Mouse (Mus musculus): ENCODE measurements around the gene Nosip. TPM values are rescaled to one million over a fixed set of nuclear protein-coding genes. Genes with fewer than 3 reads are reported as not detected.

Gene Nosip
- 75.0 and 79.0 TPM in 2 replicates for polyA plus RNA-seq (2012; rRNA removed)

DNA sequence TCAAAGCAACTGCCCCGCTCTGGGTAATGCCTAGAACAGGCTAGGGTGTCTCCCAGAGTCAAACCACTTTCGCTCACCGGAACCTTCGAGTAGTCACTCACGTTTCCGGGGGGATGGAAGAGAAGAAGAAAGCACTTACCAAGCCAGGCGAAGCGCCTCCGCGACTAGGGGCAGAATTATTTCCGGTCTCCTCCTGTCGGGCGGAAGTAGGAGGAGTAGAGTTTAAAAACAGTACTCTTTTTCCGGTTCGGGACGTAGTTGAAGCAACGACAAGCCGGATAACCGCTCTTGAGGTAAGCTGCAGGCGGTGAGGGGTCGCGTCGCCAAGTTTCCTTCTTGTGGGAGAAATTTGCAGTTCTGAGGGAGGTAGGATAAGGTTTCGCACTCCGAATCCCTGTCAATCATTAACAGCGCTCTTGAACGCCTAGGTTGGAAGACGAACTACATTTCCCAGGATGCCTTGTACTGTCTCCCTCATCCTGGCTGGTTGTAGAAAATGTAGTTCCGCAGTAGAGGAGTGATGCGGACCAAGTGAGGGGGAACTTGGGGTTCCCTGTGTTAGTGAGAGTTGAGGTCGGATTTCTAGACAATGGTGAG, at the start of gene Nosip, which contains the start of gene Prrg2:
Gene Nosip (plus strand): TSS at position 191 of the 597 bp plus-strand sequence.
Gene Prrg2 (minus strand): TSS at position 439 of the 597 bp plus-strand sequence.

DNA sequence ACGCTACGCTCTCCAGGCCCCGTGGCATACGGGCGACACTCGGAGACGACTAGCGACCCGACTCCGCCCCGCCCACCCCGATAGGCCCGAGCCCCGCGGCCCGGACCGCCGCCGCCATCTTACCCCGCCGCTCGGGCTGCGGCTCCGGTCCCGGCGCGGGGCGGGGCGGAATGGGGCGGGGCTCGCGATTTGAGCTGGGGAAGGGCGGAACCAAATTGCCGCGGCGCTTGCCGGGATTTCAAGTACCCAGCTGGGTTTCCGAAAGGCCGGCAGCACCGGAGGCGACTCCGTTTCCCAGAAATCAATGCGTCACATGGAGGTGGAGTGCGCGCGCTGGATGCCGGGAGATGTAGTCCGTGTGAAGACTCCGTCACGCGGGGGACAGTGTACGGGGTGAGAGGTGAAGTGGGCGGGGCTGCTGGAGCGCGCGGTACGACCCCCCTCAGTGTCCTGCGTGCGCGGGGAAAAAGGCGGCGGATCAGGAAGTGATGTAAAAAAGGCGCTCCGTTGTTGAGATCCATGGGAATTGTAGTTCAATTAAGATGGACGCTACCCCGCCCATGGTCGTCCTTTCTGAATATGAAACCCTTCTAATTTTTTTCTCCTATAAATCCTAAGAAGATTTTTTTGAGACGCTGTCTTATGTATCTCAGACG, 46.1 kb upstream of the Nosip start, which contains the start of gene Scaf1:
Gene Scaf1 (minus strand): TSS at position 407 of the 656 bp plus-strand sequence.

DNA sequence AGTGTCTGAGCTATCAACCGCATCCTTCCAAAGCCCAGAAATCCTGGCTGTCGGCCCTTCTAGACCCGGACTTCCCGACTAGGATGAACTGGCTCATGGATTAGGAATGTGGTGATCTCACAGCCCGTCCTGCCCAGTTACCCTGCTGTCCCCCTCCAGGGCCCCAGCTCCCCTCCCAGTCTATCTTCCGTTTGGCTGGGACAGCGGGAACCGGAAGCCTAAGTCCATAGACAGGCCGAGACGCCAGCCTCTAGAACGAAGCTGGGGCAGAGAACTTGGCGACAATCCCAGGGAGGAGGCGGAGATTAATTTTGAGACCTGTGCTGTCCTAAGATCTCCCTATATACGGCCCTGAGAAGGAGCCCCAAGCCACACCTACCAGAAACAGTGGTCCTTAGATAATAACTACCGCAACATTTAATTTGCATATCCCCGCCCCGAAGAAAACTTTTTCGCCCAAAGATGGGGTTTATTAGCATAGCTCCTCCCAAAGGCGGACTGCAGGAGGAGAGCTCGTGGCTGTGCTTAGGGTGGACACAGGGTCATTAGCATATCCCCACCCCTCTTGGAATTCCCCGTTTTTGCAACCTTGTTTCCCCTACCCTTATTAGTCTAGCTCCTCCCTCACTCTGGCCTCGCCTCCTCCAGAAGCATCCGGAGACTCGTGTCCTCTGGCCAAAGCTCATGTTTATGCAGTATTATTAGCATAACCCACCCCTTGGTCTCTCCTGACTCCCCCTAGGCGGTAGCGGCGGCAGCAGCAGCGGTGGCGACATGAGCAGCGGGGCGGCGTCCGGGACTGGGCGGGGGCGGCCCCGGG, 44.8 kb upstream of the Nosip start, which contains the start of gene Rras:
Gene Rras (plus strand): TSS at position 720 of the 820 bp plus-strand sequence.

DNA sequence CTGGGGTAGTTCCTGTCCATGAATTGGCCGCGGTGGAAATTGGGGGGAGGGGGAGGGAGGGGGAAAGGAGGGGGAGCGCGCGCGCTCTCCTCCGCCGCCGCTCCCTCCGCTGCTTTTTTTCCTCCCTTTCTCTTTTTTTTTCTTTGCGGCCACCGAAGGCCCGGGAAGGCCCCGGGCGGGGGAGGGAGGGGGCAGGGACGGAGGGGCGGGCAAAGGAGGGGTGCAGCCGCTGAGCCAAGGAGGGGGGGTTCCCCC, 9.4 kb upstream of the Nosip start, which contains the start of gene Prr12:
Gene Prr12 (minus strand): TSS at position 20 of the 255 bp plus-strand sequence.

DNA sequence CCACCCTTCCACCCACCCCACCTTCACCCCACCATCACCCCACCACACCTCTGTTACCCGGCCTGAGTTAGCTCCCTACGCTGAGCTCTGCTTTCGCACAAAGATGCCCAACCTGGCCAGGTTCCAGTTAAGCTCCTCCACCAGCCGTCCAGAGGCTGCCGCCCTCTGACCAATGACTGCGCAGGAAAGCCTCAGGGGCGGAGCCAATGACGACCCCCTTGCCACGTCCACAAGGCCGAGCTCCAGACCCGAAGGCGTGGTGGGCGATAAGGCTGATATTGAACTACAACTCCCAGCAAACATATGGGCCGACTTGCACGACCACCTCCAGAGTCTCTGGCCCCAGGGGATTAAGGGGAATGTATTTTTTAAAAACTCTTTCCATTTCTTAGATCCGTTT, 29.8 kb downstream of the Nosip start, which contains the start of gene Rcn3:
Gene Rcn3 (minus strand): TSS at position 174 of the 400 bp plus-strand sequence.

DNA sequence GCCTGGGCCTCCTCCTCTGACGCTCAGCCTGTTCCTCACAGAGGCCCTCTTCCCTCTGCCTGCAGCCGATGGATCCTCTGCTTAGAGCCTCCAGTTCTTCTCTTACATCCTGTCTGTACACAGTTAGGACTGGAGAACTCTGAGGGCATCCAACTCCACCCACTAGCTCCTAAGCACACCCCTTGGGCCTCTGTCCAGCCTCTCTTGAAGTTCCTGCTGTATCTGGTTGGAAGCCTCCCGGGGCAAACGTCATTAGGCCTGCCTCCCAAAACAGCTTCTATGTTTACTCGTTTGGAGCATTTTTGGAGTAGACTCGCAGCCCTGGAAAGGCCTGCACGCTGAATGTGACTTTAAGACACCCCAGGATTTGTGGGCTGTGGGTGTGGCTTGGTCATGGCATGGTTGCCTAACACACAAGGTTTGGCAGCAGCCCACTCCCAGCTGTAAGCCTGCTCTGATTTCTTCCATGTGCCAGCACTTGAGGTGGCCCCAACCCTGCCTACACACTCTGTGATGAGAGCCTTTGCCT, 41.5 kb downstream of the Nosip start, which contains the start of gene Fcgrt:
Gene Fcgrt (minus strand): TSS at position 200 of the 529 bp plus-strand sequence.

DNA sequence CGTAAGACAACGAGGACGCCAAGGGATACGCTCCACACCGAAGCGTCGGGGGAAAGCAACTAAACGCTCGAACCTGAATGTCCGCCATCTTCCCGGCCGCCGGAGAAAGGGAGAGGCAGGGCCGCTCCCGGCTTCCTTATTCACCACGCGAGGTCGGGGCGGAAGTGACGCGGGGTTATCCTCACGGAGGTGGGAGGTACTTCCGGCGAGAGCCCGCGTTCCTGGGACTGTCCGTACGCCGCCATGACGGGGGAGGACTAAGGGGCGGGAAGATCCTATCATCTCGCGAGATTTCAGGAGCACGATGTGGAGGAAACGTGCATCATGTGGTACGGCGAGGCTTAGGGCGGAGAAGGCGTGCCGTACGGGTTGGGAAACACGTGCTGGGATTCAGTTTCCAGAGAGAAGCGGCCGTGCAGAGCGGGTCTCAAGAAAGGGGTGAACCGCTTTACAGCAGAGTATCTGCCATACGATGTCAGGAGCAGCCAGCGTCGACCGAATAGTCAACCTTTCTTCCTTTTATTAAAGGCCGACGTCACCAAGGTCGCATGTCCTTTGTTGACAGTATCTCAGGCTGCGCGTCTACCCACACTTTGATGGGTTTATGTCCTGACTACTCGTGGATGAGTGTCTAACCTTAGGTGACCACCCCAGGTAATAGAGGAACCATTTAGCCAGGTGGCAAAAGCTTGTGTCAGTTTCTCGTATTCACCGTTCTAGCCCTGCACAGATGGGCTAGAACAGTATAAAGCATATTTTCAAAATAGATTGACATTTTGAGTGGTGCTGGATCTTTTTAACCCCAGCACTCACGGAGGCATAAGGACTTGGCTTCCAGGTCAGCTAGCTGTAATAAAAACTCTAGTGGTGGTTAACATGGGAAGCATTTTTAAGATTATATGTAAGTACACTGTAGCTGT, 62.3 kb downstream of the Nosip start, which contains the start of gene Rps11:
Gene Rps11 (minus strand): TSS at position 216 of the 920 bp plus-strand sequence.

Other genes with a start within 250 kb of the Nosip start
- gene Nup62, start 246.3 kb upstream of the Nosip start, polyA plus RNA-seq (2012; rRNA removed), result 72.9 and 96.2 TPM in 2 replicates
- 0.37 and 0.54 TPM in 2 replicates for gene Il4i1, start 246.0 kb upstream of the Nosip start, polyA plus RNA-seq (2012; rRNA removed)
- 26.1 and 29.3 TPM in 2 replicates for gene Atf5, start 245.8 kb upstream of the Nosip start, polyA plus RNA-seq (2012; rRNA removed)
- 101 and 104 TPM in 2 replicates for gene Akt1s1, start 213.4 kb upstream of the Nosip start, polyA plus RNA-seq (2012; rRNA removed)
- 57.2 and 66.8 TPM in 2 replicates for gene Tbc1d17, start 213.3 kb upstream of the Nosip start, polyA plus RNA-seq (2012; rRNA removed)
- 29.5 and 32.5 TPM in 2 replicates for gene Pnkp, start 205.3 kb upstream of the Nosip start, polyA plus RNA-seq (2012; rRNA removed)
- 453 and 647 TPM in 2 replicates for gene Ptov1, start 192.6 kb upstream of the Nosip start, polyA plus RNA-seq (2012; rRNA removed)
- gene Med25, start 169.7 kb upstream of the Nosip start, polyA plus RNA-seq (2012; rRNA removed), result 151 and 183 TPM in 2 replicates
- 23.0 and 29.3 TPM in 2 replicates for gene Fuz, start 166.3 kb upstream of the Nosip start, polyA plus RNA-seq (2012; rRNA removed)
- 70.2 and 102 TPM in 2 replicates for gene Ap2a1, start 132.9 kb upstream of the Nosip start, polyA plus RNA-seq (2012; rRNA removed)
- gene Tsks, start 119.2 kb upstream of the Nosip start, polyA plus RNA-seq (2012; rRNA removed), result 0.07 and 0.08 TPM in 2 replicates
- gene Cpt1c, start 87.6 kb upstream of the Nosip start, polyA plus RNA-seq (2012; rRNA removed), result 36.4 and 49.2 TPM in 2 replicates
- gene Prmt1, start 75.9 kb upstream of the Nosip start, polyA plus RNA-seq (2012; rRNA removed), result 510 and 945 TPM in 2 replicates
- 113 and 137 TPM in 2 replicates for gene Irf3, start 64.8 kb upstream of the Nosip start, polyA plus RNA-seq (2012; rRNA removed)
- gene Bcl2l12, start 63.7 kb upstream of the Nosip start, polyA plus RNA-seq (2012; rRNA removed), result 70.1 and 80.1 TPM in 2 replicates
- gene Scaf1, start 46.1 kb upstream of the Nosip start, polyA plus RNA-seq (2012; rRNA removed), result 105 and 108 TPM in 2 replicates
- gene Rras, start 44.5 kb upstream of the Nosip start, polyA plus RNA-seq (2012; rRNA removed), result 17.2 and 25.6 TPM in 2 replicates
- 27.7 and 54.2 TPM in 2 replicates for gene Prr12, start 9.5 kb upstream of the Nosip start, polyA plus RNA-seq (2012; rRNA removed)
- 18.9 and 28.4 TPM in 2 replicates for gene Prrg2, start 248 bp downstream of the Nosip start, polyA plus RNA-seq (2012; rRNA removed)
- gene Rcn3, start 29.8 kb downstream of the Nosip start, polyA plus RNA-seq (2012; rRNA removed), result 151 and 178 TPM in 2 replicates
- 9.6 and 15.3 TPM in 2 replicates for gene Fcgrt, start 41.4 kb downstream of the Nosip start, polyA plus RNA-seq (2012; rRNA removed)
- 695 and 927 TPM in 2 replicates for gene Rps11, start 62.0 kb downstream of the Nosip start, polyA plus RNA-seq (2012; rRNA removed)
- 2,695 and 3,876 TPM in 2 replicates for gene Rpl13a, start 66.3 kb downstream of the Nosip start, polyA plus RNA-seq (2012; rRNA removed)
- 0.05 and 0.52 TPM in 2 replicates for gene Gm45713, start 73.8 kb downstream of the Nosip start, polyA plus RNA-seq (2012; rRNA removed)
- gene Flt3l, start 74.0 kb downstream of the Nosip start, polyA plus RNA-seq (2012; rRNA removed), result 4.8 and 5.5 TPM in 2 replicates
- 112 and 132 TPM in 2 replicates for gene Pih1d1, start 91.9 kb downstream of the Nosip start, polyA plus RNA-seq (2012; rRNA removed)
- 31.7 and 34.0 TPM in 2 replicates for gene Aldh16a1, start 92.2 kb downstream of the Nosip start, polyA plus RNA-seq (2012; rRNA removed)
- gene Slc17a7, start 101.5 kb downstream of the Nosip start, polyA plus RNA-seq (2012; rRNA removed), result 2.3 and 2.8 TPM in 2 replicates
- 0.04 and 0.07 TPM in 2 replicates for gene Gfy, start 117.1 kb downstream of the Nosip start, polyA plus RNA-seq (2012; rRNA removed)
- 0.26 TPM in 1 of 2 replicates, not detected in the other for gene Pth2, start 118.6 kb downstream of the Nosip start, polyA plus RNA-seq (2012; rRNA removed)
- gene Ccdc155, start 142.5 kb downstream of the Nosip start, polyA plus RNA-seq (2012; rRNA removed), result 0.92 and 1.1 TPM in 2 replicates
- gene Dkkl1, start 149.7 kb downstream of the Nosip start, polyA plus RNA-seq (2012; rRNA removed), result 2.0 and 3.1 TPM in 2 replicates
- gene Tead2, start 153.3 kb downstream of the Nosip start, polyA plus RNA-seq (2012; rRNA removed), result 557 and 610 TPM in 2 replicates
- gene Cd37, start 176.7 kb downstream of the Nosip start, polyA plus RNA-seq (2012; rRNA removed), result 1.8 and 2.6 TPM in 2 replicates
- 0.17 and 0.30 TPM in 2 replicates for gene Slc6a16, start 178.7 kb downstream of the Nosip start, polyA plus RNA-seq (2012; rRNA removed)
- gene Slc6a21, start 215.1 kb downstream of the Nosip start, polyA plus RNA-seq (2012; rRNA removed), result not detected in 2 replicates